Mouse (Mus musculus): Measurements from ENCODE around the gene Bbof1. TPM values are rescaled to one million over a fixed set of nuclear protein-coding genes. Genes with fewer than 3 reads are reported as not detected.
A peak's percentile ranks its signal among the peaks of the same experiment; 100 is the strongest.

The Bbof1 gene
- total RNA-seq (2021) = 1 to 10 TPM; 5.6 to 6.9 TPM

- peak; percentile 82 to 94 for DNase-seq (ENCODE audit: extremely low spot score in 1 of 2, low spot score in 2 of 2)
- intact Hi-C loops (cut with DNase I) = no loop called here
Measured at GRCm38 (mm10) chr12:84408819-84409507, at the start of gene Bbof1, which contains the start of gene Entpd5. Gene Bbof1 (plus strand): TSS chr12:84409071. Gene Entpd5 (minus strand): TSS chr12:84409029.

DNA sequence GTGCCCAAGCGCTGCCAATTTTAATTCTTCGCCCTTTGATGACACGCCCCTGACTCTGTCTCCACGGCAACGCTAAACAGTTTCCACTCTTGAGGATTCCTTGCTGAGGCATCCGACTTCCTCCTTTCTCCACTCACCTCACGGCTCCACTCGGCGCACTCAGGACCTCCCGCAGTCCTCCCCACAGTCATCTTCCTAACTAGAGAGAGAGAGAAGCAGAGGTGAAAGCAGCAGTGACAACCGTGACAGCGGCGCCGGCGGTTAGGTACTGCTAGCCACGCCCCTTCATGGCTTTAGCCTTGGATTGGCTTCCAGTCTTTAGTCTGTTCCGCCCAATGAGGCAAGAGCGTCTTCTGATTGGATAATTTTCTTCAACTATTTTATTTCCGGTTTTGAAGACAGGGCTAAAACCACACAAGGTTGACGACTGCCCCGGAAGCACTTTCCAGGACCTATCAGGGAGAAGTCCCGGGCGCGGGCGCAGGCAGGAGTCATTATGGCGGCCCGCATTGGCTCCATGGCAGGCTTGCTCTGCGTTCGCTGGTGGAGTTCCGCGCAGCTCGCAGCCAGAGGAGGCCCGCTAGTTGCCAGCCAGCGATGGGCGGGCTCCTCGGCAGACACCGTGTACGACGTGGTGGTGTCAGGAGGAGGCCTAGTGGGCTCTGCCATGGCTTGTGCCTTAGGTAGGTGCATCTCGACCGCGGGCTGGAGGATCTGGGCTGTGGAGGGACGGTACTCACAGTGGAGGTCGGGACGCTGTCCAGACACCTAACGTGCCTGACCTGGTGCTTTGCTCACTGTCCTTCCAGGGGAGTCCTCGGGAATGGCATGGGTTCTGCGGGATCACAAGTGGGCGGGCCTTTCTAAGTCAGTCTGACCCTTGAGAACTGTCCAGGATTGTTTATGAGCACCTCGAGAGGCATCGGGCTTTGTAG is 47.0 kb upstream of the Bbof1 start, which contains the start of the genes Coq6 and Fam161b:
Coq6 (plus strand) TSS at position 103 of the 935 bp plus-strand sequence.
Fam161b (minus strand) TSS at position 279 of the 935 bp plus-strand sequence.
- DNase-seq (ENCODE audit: extremely low spot score in 1 of 2, low spot score in 2 of 2) = peak; percentile 96 to 97
- intact Hi-C loops (cut with DNase I) = no loop called here

DNA sequence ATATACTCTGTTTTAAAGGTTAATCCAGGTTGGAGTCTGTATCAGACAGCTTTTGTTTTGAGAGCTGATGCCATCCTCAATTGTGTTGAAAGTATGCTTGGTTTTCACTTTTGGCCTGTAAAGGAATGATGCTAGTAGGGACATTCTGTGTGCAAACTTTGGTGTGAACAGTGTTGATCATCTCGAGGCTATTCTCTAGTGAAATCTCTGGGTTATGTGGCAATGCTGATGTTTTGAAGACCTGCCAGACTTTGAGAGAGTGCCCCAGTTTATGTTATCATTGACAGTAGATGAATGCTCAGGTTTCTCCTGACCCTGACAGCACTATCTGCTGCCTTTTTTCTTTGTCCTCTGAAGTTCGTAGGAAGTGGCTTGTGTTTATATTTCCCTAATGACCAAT is 46.0 kb upstream of the Bbof1 start:
- DNase-seq (ENCODE audit: extremely low spot score in 1 of 2, low spot score in 2 of 2) = no peak
- intact Hi-C loops (cut with DNase I) = no loop called here

GRCm38 (mm10) chr12:84364291-84364690 is 44.6 kb upstream of the Bbof1 start:
- no peak for DNase-seq (ENCODE audit: extremely low spot score in 1 of 2, low spot score in 2 of 2)
- intact Hi-C loops (cut with DNase I) = no loop called here

- DNase-seq (ENCODE audit: extremely low spot score in 1 of 2, low spot score in 2 of 2) = no peak
- intact Hi-C loops (cut with DNase I) = no loop called here
Measured at GRCm38 (mm10) chr12:84365137-84365536, 43.7 kb upstream of the Bbof1 start.

GRCm38 (mm10) chr12:84366971-84367370 is 41.9 kb upstream of the Bbof1 start:
- DNase-seq (ENCODE audit: extremely low spot score in 1 of 2, low spot score in 2 of 2) = no peak
- intact Hi-C loops (cut with DNase I) = no loop called here

DNA sequence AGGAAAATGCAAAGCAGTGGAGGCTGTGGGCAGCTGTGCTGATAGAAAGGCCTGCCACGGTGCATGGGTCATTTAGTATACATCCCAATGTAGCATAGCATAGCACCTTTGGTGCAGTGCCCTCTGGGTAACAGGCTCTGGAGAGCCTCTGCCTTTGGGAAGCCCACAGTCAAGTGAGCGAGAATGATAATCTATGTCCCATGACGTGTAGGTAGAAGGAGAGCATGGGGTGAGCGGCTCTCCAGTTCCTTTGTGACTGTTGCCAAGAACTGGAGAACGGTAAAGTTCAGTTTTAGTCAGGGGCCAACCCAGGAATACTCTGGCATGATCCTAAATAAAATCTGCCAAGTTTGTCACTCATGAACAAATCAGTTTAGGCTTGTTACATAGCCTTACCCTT is 37.2 kb upstream of the Bbof1 start:
- intact Hi-C loops (cut with DNase I) = no loop called here
- DNase-seq (ENCODE audit: extremely low spot score in 1 of 2, low spot score in 2 of 2) = no peak

DNA sequence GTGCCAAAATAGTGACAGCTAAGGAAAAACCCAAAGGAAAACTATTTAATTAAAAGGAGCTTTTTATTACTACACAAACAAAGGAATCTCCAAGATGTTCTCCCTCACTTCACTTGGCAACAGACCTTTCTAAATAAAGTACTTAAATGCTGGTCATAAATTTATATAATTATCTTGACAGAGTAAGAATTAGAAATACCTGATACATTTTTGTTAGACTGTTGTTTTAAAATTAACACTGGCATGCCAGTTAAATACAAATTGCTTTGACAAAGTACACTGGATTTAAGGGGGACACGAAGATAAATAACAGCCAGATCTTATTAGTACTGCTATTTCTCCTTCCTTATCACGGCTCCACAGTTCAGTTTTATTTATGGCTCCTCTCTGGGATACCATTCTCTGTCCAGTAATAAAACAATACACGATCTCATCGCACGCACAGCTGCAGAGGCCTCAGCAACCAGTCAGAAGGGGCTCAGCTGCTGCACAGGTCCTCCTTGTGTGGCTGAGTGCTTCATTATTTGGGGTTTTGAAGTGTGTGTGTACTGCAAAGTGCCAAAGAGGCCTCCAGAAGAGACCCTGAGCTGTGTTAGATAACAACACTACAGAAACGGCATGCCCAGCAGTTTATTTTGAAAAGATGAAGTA is 34.9 kb upstream of the Bbof1 start:
- intact Hi-C loops (cut with DNase I) = no loop called here
- DNase-seq (ENCODE audit: extremely low spot score in 1 of 2, low spot score in 2 of 2) = no peak

DNA sequence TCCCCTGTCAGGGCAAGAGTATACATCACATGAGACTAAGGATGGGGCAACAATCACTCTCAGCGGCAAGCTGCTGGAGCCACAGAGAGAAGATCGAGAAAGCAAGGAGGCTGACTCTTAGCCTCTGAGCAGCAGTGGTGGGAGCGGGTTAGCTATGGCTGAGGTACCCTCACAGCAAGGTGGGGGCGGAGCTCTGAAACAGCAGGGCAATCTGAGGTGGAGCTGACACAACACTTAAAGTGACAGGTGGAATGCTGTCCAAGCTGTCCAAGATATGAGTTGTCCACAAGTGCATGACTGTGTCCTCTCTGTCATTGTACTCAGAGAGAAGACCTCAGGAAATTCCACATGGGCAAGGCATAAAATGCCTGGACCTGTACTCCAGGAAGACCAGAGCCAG is 26.5 kb upstream of the Bbof1 start:
- intact Hi-C loops (cut with DNase I) = no loop called here
- DNase-seq (ENCODE audit: extremely low spot score in 1 of 2, low spot score in 2 of 2) = no peak

DNA sequence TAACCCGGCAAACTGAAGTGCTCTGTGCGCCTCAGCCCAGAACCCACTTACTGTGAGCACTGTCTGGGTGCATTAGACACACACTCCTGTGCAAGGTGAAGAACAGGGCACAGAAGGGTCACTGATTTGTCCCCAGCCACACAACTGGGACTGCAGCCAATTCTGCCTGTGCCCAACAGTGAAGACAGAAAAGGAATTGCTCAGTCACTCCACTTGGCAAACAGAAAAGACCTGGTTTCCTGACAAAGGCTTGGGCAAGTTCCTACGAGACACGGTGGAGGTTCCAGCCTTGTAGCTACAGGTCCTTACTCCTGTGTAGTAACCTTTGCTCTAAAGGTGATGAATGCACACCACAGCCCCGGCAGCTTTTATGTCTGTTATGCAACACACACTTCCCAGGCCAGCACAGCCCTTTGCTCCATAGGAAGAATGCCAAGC is 24.2 kb upstream of the Bbof1 start:
- DNase-seq (ENCODE audit: extremely low spot score in 1 of 2, low spot score in 2 of 2) = no peak
- intact Hi-C loops (cut with DNase I) = no loop called here

DNA sequence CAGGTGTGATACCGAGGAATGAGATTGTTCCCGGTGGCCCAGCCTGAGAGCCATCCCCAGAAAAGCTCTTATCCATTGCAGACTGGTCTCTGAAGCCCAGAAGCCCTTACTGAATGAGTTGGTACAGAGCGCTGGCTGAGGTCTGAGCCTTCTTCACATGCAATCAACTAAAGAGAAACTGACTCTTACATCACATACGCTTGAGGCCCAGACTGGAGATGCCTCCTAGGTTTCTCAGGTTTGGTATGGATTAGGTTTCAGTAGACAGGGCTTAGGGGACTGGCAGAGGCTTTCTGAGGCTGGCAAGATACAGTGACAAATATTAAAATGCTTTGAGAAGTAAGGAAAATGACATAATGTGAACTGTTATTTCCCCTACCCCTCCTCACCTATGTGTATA is 23.5 kb upstream of the Bbof1 start:
- intact Hi-C loops (cut with DNase I) = no loop called here
- DNase-seq (ENCODE audit: extremely low spot score in 1 of 2, low spot score in 2 of 2) = no peak

- intact Hi-C loops (cut with DNase I) = no loop called here
- no peak for DNase-seq (ENCODE audit: extremely low spot score in 1 of 2, low spot score in 2 of 2)
Measured at GRCm38 (mm10) chr12:84388097-84388496, 20.8 kb upstream of the Bbof1 start.

DNA sequence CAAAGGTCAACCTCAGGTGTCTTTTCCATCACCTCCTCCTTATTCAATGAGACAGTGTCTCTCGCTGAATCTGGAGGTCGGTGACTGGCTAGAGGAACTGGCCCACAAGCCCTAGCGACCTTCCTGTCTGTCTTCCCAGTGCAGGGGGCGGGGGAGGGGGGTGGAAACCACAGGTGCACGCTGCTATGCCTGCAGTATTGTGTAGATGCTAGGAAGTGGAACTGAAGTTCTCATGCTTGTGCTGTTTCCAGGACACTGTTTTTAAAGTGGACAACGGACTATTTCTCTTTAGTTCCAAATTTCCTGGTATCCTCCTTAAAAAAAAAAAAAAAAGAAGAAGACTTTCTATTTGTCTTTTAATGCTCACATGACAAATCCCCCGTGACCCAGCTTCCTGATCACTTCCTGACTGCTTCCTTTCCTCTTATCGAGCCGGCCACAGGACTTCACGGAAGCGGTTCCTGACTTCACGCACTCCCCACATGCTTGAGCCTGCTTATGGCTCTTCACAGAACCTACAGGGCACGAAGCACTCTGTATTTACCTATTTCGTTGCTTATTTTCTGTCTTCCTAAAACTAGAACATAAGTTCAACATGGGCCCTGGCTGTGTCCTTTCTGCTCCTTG is 20.0 kb upstream of the Bbof1 start:
- DNase-seq (ENCODE audit: extremely low spot score in 1 of 2, low spot score in 2 of 2) = no peak
- intact Hi-C loops (cut with DNase I) = no loop called here

GRCm38 (mm10) chr12:84390336-84390735 is 18.5 kb upstream of the Bbof1 start:
- intact Hi-C loops (cut with DNase I) = no loop called here
- DNase-seq (ENCODE audit: extremely low spot score in 1 of 2, low spot score in 2 of 2) = no peak

- intact Hi-C loops (cut with DNase I) = no loop called here
- DNase-seq (ENCODE audit: extremely low spot score in 1 of 2, low spot score in 2 of 2) = no peak
Measured at GRCm38 (mm10) chr12:84392681-84393080, 16.2 kb upstream of the Bbof1 start.

DNA sequence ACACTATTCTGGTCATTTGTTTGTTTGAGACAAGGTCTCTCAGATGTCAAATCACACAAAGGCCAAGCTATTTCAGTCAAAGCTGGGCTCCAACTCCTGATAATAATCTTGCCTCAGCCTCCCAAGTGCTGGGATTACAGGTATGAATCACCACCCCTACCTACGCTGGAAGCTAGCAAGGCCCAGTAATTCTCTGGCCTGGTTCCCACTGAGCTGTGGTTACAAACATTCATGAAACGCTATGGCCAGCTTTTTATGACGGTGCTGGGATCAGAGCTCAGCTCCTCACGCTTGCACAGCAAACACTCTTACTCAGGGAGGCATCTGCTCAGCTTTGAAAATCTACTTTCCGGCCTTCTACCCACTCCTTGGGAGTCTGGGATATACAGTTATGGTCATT is 15.0 kb upstream of the Bbof1 start:
- no peak for DNase-seq (ENCODE audit: extremely low spot score in 1 of 2, low spot score in 2 of 2)

DNA sequence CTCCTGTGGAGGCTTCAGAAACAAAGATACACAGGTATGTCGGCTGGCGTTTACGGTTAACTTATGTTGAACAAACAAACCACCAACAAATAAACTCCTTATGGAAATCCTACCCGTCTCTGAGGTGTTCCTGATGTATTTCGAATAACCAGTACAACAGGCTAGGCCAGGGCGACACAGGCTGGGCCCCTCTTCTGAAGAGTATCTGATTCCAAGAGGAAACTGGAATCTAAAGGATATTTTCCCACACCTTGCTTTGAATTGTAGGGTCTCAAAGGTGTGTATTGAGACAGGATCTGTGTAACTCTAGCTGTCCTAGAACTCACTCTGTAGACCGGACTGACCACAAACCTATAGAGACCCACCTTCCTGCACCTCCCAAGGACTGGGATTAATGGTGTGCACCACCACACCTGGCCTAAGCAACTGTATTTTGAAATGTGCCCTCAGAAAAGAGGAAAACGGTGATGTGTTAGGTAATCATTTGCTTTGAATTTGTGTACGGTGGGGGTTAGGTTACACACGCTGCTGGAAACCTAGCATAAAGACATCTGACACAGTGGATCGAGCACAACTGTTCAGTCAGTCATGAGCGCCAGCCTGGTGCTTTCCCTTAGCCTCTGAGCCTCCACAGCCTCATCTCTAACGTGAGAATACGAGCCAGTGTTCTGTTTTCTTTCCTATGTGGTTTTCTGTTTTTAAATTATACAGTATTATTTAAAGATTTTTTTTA is 11.8 kb upstream of the Bbof1 start:
- no peak for DNase-seq (ENCODE audit: extremely low spot score in 1 of 2, low spot score in 2 of 2)
- intact Hi-C loops (cut with DNase I) = no loop called here

More for the DNA sequence above, 15.0 kb upstream of the Bbof1 start:
- intact Hi-C loops (cut with DNase I) = no loop called here

- DNase-seq (ENCODE audit: extremely low spot score in 1 of 2, low spot score in 2 of 2) = no peak
- intact Hi-C loops (cut with DNase I) = no loop called here
Measured at GRCm38 (mm10) chr12:84397685-84398084, 11.2 kb upstream of the Bbof1 start.
